Mouse (Mus musculus): ENCODE data around the gene Abhd6.
A peak's percentile ranks its signal among the peaks of the same experiment; 100 is the strongest.

The Abhd6 gene

GRCm38 (mm10) chr14:8002432-8003092 lies at the start of gene Abhd6:
Abhd6 (plus strand) TSS chr14:8002902.
- peak; percentile 92 for DNase-seq

GRCm38 (mm10) chr14:7954071-7954471 lies 48.6 kb upstream of the Abhd6 start:
- no peak for DNase-seq

- DNase-seq, result no peak
Observed at GRCm38 (mm10) chr14:7956427-7956826, 46.3 kb upstream of the Abhd6 start.

GRCm38 (mm10) chr14:7957049-7957448 lies 45.7 kb upstream of the Abhd6 start, which contains the start of gene Gm45521:
Gm45521 (plus strand) TSS chr14:7957288.
- DNase-seq, result no peak

GRCm38 (mm10) chr14:7960616-7961015 lies 42.1 kb upstream of the Abhd6 start:
- DNase-seq, result peak; percentile 44

- peak; percentile 35 for DNase-seq
Observed at GRCm38 (mm10) chr14:7961714-7962113, 41.0 kb upstream of the Abhd6 start.

GRCm38 (mm10) chr14:7962626-7963025 lies 40.1 kb upstream of the Abhd6 start:
- DNase-seq, result no peak

GRCm38 (mm10) chr14:7963160-7963559 lies 39.5 kb upstream of the Abhd6 start:
- no peak for DNase-seq

- DNase-seq, result peak; percentile 79
Observed at GRCm38 (mm10) chr14:7964219-7964889, 38.3 kb upstream of the Abhd6 start.

- DNase-seq, result peak; percentile 30
Observed at GRCm38 (mm10) chr14:7971889-7972493, 30.7 kb upstream of the Abhd6 start.

GRCm38 (mm10) chr14:7974643-7975042 lies 28.1 kb upstream of the Abhd6 start:
- no peak for DNase-seq

- DNase-seq, result no peak
Observed at GRCm38 (mm10) chr14:7975177-7975576, 27.5 kb upstream of the Abhd6 start.

- DNase-seq, result no peak
Observed at GRCm38 (mm10) chr14:7977471-7977870, 25.2 kb upstream of the Abhd6 start.

- no peak for DNase-seq
Observed at GRCm38 (mm10) chr14:7978183-7978582, 24.5 kb upstream of the Abhd6 start.

GRCm38 (mm10) chr14:7981226-7981625 lies 21.5 kb upstream of the Abhd6 start:
- DNase-seq, result no peak

GRCm38 (mm10) chr14:7986913-7987312 lies 15.8 kb upstream of the Abhd6 start:
- DNase-seq, result no peak

- no peak for DNase-seq
Observed at GRCm38 (mm10) chr14:7989371-7989770, 13.3 kb upstream of the Abhd6 start.

- no peak for DNase-seq
Observed at GRCm38 (mm10) chr14:7989961-7990360, 12.7 kb upstream of the Abhd6 start.

GRCm38 (mm10) chr14:7991108-7991776 lies 11.5 kb upstream of the Abhd6 start:
- DNase-seq, result no peak

- no peak for DNase-seq
Observed at GRCm38 (mm10) chr14:7992158-7992557, 10.5 kb upstream of the Abhd6 start.

- peak; percentile 80 for DNase-seq
Observed at GRCm38 (mm10) chr14:7994271-7994767, 8.4 kb upstream of the Abhd6 start, which contains the start of gene Dnase1l3. Dnase1l3 (minus strand) TSS chr14:7994573.

GRCm38 (mm10) chr14:7997255-7997696 lies 5.4 kb upstream of the Abhd6 start:
- peak; percentile 94 for DNase-seq

GRCm38 (mm10) chr14:7999030-7999429 lies 3.7 kb upstream of the Abhd6 start:
- DNase-seq, result no peak
